Mouse (Mus musculus) embryonic stem cell, embryonic (primary cell): ENCODE data around the gene Kcnh2.

Source experiments
- CTCF ChIA-PET, 4 experiments: fragments of 300-600 bp in 2 of 4; fragments of 350-600 bp in 2 of 4; sonication (Branson Sonifier 250); formaldehyde crosslinking; loops; one replicate each; lab custom pipeline; 2022; ENCODE audit warnings: inconsistent platforms in 2 of 4; lab: Charles Lee
- POLR2A ChIA-PET, 4 experiments: fragments of 300-600 bp in 2 of 4; fragments of 350-600 bp in 2 of 4; sonication (Branson Sonifier 250); formaldehyde crosslinking; loops; one replicate each; lab custom pipeline; 2022; ENCODE audit warnings: antibody characterized with exemption in 4 of 4, inconsistent platforms in 1 of 4; lab: Charles Lee

The Kcnh2 gene

GRCm38 (mm10) chr5:24346313-24346712 lies 5.1 kb downstream of the Kcnh2 start:
- ChIA-PET POLR2A (interaction anchor here in 2 of 4 experiments (1.2 to 3.0 kb wide), 8 partner anchors 9 to 127 kb away, joined by 3 to 13 read pairs (median 4); no protein-coding TSS in a partner anchor), CTCF (interaction anchor here in 3 of 4 experiments (1.5 to 3.9 kb wide), 4 partner anchors 11 to 37 kb away, joined by 4 to 24 read pairs (median 5); no protein-coding TSS in a partner anchor)

GRCm38 (mm10) chr5:24344477-24345051 lies 6.8 kb downstream of the Kcnh2 start:
- CTCF ChIA-PET = interaction anchor here in 3 of 4 experiments (0.8 to 1.7 kb wide), 5 partner anchors 9 to 50 kb away, joined by 3 to 8 read pairs (median 5); no protein-coding TSS in a partner anchor

DNA sequence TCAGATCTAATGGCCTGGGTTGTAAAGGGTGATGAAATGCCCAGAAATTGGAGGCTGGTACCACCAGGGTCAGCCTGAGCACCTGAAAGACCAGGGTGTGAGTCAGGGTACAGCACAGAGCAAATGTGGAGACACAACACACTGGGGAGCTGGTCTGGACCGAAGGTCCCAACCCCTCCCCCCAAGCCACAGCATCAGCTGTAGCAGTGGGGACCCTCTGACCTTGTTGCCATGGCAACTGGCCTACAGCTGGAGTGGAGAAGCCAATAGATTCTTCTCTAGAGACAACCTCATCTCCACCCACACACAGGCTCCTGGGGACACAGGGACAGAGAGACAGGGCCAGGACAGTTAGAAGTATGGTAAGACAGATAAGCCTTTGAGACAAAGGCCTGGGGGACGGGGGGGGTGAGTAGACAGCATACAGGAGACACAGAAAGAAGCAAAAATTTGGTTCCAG lies 7.4 kb downstream of the Kcnh2 start:
- CTCF ChIA-PET = interaction anchor here in 3 of 4 experiments (0.6 to 1.7 kb wide), 5 partner anchors 8 to 178 kb away, joined by 3 to 8 read pairs (median 5); no protein-coding TSS in a partner anchor
- POLR2A ChIA-PET = interaction anchor here in 3 of 4 experiments (0.6 to 2.3 kb wide), 10 partner anchors 8 to 259 kb away, joined by 3 to 12 read pairs (median 4); partner anchors contain the start of gene Abcb8 (in 1 of the 3)

More at GRCm38 (mm10) chr5:24344477-24345051, 6.8 kb downstream of the Kcnh2 start:
- POLR2A ChIA-PET = interaction anchor here in 2 of 4 experiments (0.6 to 2.3 kb wide), 7 partner anchors 8 to 49 kb away, joined by 3 to 12 read pairs (median 5); partner anchors contain the start of gene Abcb8 (in 1 of the 2)

GRCm38 (mm10) chr5:24343379-24343778 lies 8.0 kb downstream of the Kcnh2 start:
- ChIA-PET CTCF (interaction anchor here in 3 of 4 experiments (0.6 to 1.7 kb wide), 5 partner anchors 8 to 179 kb away, joined by 3 to 7 read pairs (median 5); no protein-coding TSS in a partner anchor), POLR2A (interaction anchor here in 3 of 4 experiments (0.8 to 2.3 kb wide), 5 partner anchors 8 to 260 kb away, joined by 3 to 12 read pairs (median 3); no protein-coding TSS in a partner anchor)

DNA sequence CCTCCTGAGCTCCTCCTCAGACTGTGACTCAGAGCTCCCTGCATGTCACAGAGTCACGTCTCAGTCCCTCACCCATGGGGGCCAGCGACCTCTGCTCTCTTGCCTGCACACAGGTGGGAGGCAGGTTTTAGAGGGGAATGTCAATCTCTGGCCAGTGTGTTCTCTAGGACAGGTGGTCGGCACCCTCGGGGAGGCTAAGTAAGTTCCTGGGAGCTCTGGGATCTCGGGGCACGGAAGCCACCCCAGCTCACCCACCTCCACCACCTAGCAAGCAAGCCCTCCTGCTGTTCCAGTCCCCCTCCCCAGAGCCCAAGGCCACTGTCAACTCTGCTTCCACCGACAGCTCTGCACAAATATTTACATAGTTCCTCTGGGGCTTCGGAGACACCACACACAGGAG lies 8.4 kb downstream of the Kcnh2 start:
- POLR2A ChIA-PET = interaction anchor here in 3 of 4 experiments (0.8 to 1.5 kb wide), 4 partner anchors 23 to 260 kb away, joined by 3 to 4 read pairs (median 3); no protein-coding TSS in a partner anchor
- CTCF ChIA-PET = interaction anchor here in 2 of 4 experiments (0.6 to 1.7 kb wide), 6 partner anchors 14 to 168 kb away, joined by 3 to 5 read pairs (median 4); no protein-coding TSS in a partner anchor

- POLR2A ChIA-PET = interaction anchor here in 2 of 4 experiments (0.6 to 1.5 kb wide), 2 partner anchors 46 to 65 kb away, joined by 3 to 4 read pairs; no protein-coding TSS in a partner anchor
- CTCF ChIA-PET = interaction anchor here in 2 of 4 experiments (0.6 to 1.7 kb wide), 6 partner anchors 15 to 168 kb away, joined by 3 to 5 read pairs (median 4); no protein-coding TSS in a partner anchor
Observed at GRCm38 (mm10) chr5:24342205-24342963, 9.0 kb downstream of the Kcnh2 start.

DNA sequence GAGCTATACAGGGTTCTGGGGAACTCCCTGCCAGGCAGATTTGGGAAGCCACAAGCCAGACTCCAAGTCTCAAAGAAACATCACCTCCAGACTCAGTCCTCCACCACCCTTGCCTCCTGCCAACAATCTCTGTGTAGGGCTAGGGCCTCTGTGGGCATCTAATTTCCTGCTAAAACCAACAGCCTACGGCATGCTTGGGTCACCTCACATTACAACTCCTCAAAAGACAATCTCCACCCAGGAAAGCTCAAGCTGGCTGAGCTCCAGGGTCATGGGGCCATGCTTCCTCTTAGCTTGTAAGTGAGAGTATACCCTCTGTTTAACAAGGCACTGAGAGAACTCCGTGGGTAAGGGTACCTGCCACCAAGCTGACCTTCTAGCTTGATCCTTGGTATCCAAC lies 13.6 kb downstream of the Kcnh2 start:
- ChIA-PET POLR2A (interaction anchor here in 2 of 4 experiments (0.7 to 3.6 kb wide), 14 partner anchors 8 to 144 kb away, joined by 3 to 21 read pairs (median 4); partner anchors contain the start of genes Atg9b (in 1 of the 2) and Kcnh2 (in 1 of the 2)), CTCF (interaction anchor here (0.5 to 4.1 kb wide), 16 partner anchors 11 to 301 kb away, joined by 3 to 65 read pairs (median 4); partner anchors contain the start of genes Abcb8 (in 1 of the 4), Atg9b (in 1 of the 4), Cdk5 (in 1 of the 4) and Kcnh2 (in 1 of the 4))

DNA sequence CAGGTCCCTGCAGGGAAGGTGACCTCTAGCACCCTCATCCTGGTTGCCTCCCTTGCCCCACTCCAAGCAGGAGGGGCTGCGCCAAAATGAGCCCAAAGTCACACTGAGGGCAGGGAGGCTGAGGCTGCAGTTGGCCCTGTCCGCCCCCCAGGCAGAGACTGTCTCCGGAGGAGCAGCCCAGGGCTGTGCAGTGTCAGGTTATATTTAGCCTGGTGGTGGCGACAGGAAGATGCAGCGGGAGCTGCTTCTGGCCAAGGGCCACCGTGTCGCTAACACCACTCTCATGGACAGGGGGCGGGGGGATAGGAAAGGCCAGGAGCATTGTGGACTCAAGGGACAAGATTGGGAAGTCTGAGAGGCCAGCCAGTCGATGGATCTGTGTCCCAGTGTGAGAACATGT lies 14.0 kb downstream of the Kcnh2 start:
- ChIA-PET CTCF (interaction anchor here in 3 of 4 experiments (0.6 to 4.1 kb wide), 18 partner anchors 9 to 301 kb away, joined by 3 to 65 read pairs (median 4); partner anchors contain the start of genes Abcb8 (in 1 of the 3), Atg9b (in 1 of the 3), Cdk5 (in 1 of the 3) and Kcnh2 (in 1 of the 3)), POLR2A (interaction anchor here in 2 of 4 experiments (0.7 to 3.6 kb wide), 17 partner anchors 9 to 144 kb away, joined by 3 to 21 read pairs (median 4); partner anchors contain the start of genes Atg9b (in 1 of the 2) and Kcnh2 (in 1 of the 2))

DNA sequence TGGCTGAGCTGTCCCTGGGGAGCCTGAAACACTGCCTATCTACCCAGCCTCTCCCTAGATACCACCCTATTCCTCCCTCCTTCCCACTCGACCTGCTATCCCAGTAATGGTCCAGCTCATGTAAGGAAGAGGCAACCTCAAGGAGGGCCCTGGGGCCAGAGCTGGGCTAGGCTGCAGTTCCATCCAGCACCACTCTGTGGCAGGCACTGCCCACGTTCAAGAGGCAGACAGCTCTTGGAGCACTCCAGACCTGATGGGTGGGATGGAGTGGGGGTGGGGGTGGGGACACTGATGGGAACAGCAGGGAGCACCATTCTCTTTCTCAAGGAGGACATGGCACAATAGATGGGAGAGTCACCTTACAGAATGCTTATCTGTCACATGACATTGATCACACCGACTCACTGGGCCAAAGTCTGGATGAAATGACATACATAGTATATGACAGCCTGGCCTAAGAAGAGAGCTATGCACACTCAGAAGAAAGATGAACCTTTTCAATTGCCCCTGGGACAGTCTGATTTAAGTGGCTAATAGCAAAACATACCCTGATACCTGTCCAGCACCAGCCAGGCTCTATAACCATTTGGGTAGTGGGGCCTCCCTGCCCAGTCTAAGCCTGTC lies 15.4 kb downstream of the Kcnh2 start:
- ChIA-PET CTCF (interaction anchor here (0.5 to 4.1 kb wide), 71 partner anchors 8 to 533 kb away, joined by 3 to 65 read pairs (median 5); partner anchors contain the start of genes Abcb8 (in 2 of the 4), Atg9b (in 2 of the 4), Kcnh2 (in 2 of the 4) and Nos3 (in 1 of the 4)), POLR2A (interaction anchor here in 3 of 4 experiments (0.5 to 3.6 kb wide), 36 partner anchors 9 to 395 kb away, joined by 3 to 21 read pairs (median 4); partner anchors contain the start of genes Abcb8 (in 1 of the 3), Fastk (in 1 of the 3), Kcnh2 (in 1 of the 3) and Wdr86 (in 1 of the 3))

- ChIA-PET POLR2A (interaction anchor here in 3 of 4 experiments (0.5 to 3.6 kb wide), 12 partner anchors 10 to 217 kb away, joined by 3 to 21 read pairs (median 4); partner anchors contain the start of gene Kcnh2 (in 1 of the 3)), CTCF (interaction anchor here (0.8 to 4.1 kb wide), 16 partner anchors 12 to 195 kb away, joined by 3 to 65 read pairs (median 8); partner anchors contain the start of genes Abcb8 (in 1 of the 4), Atg9b (in 1 of the 4) and Kcnh2 (in 1 of the 4))
Observed at GRCm38 (mm10) chr5:24334749-24335148, 16.7 kb downstream of the Kcnh2 start.

DNA sequence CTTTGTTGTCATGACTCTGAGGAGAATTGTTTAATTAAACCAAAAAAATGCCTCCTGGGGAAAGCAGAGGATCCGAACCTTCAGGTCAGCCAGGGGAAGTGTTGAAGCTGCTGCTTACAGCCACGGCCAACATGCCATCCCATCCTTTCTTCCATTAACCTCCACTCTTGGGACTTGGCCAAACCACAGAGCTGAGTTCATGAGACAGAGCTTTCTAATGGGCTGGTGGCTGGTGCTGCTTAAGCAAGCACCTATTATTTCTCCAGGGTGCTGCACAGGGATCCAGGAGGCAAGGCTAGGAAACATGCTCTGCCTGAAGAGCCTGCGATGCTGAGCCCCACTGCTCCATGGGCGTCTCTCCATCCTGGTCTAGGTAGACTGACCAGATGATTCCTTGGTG lies 19.0 kb downstream of the Kcnh2 start:
- POLR2A ChIA-PET = interaction anchor here in 2 of 4 experiments (0.9 to 2.9 kb wide), 4 partner anchors 20 to 28 kb away, joined by 3 to 8 read pairs (median 3); partner anchors contain the start of gene Kcnh2 (in 1 of the 2)
- CTCF ChIA-PET = interaction anchor here in 2 of 4 experiments (0.6 to 1.2 kb wide), 3 partner anchors 25 to 92 kb away, joined by 3 to 4 read pairs (median 3); no protein-coding TSS in a partner anchor

- POLR2A ChIA-PET = interaction anchor here in 2 of 4 experiments (0.8 to 2.0 kb wide), 3 partner anchors 10 to 22 kb away, joined by 3 to 7 read pairs (median 3); no protein-coding TSS in a partner anchor
- CTCF ChIA-PET = interaction anchor here in 3 of 4 experiments (0.6 to 2.0 kb wide), 9 partner anchors 31 to 388 kb away, joined by 3 to 5 read pairs (median 4); partner anchors contain the start of gene Abcb8 (in 2 of the 3)
Observed at GRCm38 (mm10) chr5:24329965-24330298, 21.5 kb downstream of the Kcnh2 start.

GRCm38 (mm10) chr5:24329212-24329964 lies 22.0 kb downstream of the Kcnh2 start:
- ChIA-PET CTCF (interaction anchor here in 3 of 4 experiments (0.6 to 1.3 kb wide), 10 partner anchors 8 to 388 kb away, joined by 3 to 4 read pairs (median 3); partner anchors contain the start of gene Abcb8 (in 2 of the 3)), POLR2A (interaction anchor here in 2 of 4 experiments (0.8 to 2.0 kb wide), 4 partner anchors 9 to 58 kb away, joined by 3 to 7 read pairs (median 4); no protein-coding TSS in a partner anchor)

GRCm38 (mm10) chr5:24328813-24329211 lies 22.6 kb downstream of the Kcnh2 start:
- CTCF ChIA-PET = interaction anchor here in 2 of 4 experiments (0.7 to 1.3 kb wide), 3 partner anchors 8 to 55 kb away, joined by 3 read pairs; no protein-coding TSS in a partner anchor
- POLR2A ChIA-PET = interaction anchor here in 2 of 4 experiments (1.2 to 2.0 kb wide), 3 partner anchors 19 to 59 kb away, joined by 3 to 7 read pairs (median 5); no protein-coding TSS in a partner anchor
